Mouse (Mus musculus): ENCODE results near the gene Gm26992.
A peak's percentile ranks its signal among the peaks of the same experiment; 100 is the strongest.

Gene Gm26992

DNA sequence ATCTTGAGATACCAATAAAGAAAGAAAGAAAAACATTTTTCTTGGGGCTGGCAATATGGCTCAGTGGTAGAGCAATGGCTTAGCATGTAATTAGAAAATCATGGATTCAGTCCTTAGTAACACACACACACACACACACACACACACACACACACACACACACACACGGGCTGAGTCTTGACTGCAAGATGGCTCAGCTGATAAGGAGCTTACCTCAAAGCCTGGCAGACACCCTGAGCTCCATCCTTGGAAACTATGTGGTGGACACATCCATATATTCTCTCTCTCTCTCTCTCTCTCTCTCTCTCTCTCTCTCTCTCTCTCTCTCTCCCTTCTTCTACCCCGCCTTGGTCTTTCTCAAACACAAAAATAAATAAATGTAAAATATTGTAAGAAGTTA lies 69.0 kb downstream of the Gm26992 start:
- no peak for DNase-seq

DNA sequence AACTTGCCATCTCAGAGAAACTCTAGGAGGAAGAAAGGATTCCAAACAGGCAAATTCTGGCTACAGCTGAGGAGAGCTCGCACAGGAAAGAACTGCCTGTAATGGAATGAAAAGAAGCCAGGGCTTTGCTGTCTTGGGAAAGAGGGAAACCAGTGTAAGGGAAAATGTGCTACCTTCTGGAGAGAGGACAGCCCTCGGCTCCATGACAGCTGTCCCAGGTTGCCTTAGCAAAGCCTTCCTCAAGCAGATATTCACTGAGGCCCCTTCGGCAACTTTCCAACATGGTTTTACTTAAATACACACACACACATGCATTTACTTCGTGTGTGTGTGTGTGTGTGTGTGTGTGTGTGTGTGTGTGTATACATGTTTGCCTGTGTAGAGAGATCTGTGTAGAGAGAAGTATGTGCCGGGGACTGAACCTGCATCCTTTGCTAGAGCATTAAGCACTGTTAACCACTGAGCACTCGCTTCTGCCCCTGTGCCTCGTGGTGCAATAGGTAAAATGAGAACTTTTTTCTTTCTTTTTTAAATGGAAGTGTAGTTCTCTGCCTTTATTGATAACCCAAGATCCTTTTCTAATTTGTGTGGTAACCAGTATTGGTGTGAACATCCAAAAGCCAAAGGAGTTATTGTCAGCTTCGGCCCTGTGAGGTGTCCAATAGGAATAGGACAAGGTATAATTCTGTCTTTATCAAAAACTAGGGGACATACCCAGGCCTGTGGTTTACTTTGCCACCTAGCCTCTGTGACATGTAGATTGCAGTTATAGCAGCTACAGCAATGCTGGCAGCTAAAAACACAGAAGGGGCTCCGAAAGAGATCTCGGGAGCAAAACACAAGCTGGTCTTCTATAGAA lies 70.8 kb downstream of the Gm26992 start:
- DNase-seq: peak in 1 of 2 experiments; percentile 30

DNA sequence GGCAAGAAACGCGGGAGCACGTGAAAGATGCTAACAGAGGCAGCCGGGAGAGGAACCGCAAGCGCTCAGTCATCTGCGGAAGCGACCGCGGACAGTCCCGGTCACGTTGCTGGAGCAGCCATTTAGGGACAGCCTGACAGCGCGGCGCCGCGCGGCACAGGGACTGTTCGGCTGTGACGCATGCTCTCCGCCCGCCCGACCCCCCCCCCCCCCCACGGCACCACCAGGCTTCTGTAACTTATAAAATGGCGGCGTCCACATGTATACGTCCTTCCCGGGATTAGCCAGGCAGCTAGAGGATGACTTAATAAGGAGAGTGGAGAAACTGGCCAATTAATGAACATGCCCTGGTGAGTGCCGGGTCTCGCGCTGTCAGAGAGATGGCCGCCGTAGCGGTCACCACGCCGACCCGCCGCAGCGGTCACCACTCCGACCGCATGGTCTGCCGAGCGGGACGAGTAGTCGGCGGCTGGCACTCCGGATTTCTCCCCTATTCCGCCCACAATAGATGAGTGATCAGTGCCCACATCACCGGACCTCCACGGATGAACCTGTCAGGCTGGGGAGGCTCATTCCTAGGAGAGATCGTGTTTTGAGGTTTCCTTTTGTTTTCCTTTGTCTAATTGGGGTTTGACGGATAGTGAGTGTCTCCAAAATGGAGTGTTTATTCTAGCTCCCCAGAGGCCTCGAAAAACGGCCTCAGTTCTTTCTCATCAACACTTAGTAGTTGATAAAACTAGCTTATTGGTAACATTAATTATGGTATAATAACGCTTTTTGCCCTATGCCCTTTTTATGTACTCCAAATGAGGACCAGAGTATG lies 71.8 kb downstream of the Gm26992 start:
- DNase-seq: peak; percentile 71 to 89

DNA sequence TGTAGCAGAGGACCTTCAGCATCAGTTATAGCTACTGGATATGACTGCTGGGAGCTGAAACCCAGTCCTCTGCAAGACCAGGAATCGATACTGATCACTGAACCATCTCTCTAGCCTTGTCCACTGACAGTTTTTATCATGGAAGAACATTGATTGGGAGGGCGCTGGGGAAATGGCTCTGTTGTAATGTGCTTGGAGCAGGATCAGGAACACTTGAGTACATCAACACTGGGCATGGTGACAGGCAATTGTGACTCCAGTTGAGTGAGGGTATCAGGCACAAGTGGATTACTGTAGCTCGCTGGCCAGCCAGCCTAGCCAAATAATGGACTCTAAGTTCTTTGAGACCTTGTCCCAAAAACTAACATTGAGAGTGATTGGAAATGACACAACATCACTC lies 77.6 kb downstream of the Gm26992 start:
- no peak for DNase-seq

DNA sequence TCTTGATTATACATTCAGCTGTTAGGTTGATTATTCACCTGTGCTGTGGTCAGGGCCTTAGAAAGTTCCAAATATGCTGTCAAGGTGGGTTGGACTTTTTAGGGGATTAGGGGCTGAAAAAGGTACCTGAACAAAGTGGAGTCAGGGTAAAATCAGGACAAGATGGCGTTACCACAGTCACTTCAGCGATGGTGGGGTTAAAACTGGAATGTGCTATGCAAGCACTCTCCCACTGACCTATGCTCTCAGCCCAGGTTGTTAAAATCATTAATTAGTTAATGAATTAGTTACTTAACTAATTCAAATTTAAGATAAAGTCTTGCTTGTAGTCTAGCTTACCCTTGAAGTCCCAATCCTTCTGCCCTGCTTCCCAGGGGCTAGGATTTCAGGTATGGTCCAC lies 78.3 kb downstream of the Gm26992 start:
- no peak for DNase-seq

DNA sequence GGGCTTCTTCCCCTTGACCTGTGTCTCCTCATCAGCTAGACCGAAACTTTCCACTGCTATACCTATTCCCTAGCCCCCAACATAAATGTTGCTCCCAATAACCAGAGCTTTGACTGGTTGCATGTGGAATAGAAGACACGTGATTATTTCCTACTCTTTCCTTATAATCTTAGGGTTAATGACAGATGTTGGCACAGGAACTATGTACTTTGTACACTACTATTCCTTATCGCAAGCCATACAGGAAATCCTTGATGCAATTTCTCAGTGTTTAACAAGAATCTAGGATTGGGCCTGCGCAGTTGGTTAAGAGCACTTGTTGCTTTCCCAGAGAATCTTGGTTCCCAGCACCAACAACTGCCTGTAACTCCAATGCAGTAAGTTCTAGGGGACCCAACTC lies 86.4 kb downstream of the Gm26992 start:
- DNase-seq: no peak

DNA sequence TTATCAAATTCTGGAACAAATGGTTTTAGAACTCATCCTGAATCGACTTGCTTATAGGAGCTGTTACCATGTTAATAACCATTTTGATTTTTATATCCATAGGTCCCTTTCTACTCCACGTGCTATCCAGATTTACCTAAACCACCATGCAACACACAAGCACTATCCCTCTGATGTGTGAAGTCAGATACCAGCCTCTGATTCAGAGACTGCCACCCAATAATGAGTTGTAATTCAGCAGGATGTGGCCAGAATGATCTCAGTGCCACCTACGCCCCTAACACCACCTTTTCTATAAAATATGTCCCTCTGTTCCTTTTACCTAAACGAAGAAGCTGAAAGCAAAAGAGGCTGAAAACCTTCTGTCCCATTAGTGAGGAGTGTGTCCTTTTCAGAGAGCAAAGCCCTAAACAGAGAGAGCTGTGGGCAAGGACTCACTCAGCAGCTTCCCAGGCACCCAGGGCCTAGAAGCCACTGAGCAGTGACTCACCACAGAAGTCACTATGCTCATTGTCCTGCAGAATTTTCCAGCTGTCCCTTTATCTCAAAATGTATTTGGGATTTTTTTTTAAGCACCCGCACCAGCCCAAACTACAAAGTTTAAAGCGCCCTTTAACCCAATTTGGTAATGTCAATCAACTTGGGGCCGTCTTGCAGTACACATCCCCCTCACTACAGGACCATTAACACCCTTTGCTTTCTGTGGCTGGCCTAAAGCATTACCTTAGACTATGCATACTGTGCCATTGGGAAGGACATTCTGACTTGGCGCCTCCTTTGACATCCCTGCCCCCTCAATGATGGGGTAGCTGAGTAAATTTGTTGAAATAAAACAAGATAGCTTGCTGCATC lies 87.6 kb downstream of the Gm26992 start:
- no peak for DNase-seq

DNA sequence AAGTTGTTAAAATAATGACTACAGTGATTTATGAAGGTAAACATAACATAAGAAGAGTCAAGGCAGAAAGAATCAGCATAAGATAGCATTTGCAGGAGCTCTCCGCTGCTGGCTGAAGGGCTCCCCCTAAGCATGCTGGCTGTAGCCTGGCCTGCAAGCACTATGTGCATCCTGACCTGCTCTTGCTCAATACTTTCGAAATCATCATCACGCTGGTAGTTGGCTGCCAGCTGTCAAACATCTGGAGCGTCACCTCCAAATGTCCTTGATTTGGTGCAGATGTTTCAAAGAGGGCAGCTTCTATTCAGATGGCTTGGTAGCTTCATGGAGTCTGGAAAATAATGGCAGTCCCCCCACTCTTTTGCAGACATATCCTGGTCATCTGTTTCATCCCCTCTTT lies 93.0 kb downstream of the Gm26992 start:
- no peak for DNase-seq

DNA sequence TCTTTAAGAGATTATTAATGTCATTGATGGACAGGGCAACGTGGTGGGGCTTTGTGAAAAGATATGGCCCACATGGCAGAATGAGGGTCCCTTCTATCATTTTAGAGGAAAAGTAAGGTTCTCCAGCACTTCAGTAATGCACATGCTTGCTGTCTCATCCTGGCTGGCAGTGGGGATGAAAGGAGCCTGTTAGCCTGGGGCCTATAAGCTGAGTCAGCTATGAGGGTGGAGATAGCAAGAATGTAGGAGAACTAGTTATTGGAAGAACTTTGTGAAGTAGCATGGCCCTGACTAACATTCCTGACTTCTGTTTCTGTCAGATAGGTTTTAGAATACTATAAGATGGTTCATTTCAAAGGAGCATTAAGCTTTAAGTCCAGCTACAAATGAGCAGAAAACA lies 93.5 kb downstream of the Gm26992 start:
- no peak for DNase-seq

DNA sequence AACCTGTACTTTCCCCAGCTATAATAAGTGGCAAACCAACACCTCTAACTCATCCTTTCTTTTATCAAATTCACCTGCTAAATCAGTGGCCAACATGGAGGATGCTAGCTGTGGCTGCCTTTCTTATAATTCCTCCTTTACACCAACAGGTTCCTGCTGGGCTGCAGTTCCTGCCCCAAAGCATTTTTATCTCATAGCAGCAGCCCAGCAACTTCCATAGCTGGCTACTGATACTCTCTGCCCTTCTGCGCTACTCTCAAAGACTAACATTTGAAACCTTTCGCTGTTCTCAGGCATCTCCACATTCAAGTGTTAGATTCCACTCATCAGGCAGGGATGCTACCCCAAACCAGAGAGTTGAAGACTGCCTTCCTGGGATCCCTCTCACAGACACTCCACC lies 97.0 kb downstream of the Gm26992 start:
- DNase-seq: no peak

DNA sequence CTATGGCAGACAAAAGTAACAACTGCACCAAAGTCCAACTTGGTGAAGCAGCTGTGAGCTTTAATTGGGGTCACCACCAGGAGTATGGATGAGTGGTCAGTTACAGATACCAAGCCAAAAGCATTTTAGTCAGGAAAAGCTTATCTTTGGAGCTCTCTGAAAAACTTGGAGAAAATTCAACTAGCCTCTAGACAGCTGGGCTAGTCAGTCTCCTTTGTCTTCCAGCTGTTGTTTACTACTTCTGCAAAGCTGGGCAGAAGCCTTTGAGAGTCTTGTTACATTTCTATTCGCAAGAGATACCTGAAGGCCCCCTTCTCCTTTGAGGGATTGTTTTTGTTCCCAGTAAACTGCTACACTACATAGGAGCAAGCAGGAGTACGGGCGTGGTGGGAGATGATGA lies 97.7 kb downstream of the Gm26992 start:
- no peak for DNase-seq

DNA sequence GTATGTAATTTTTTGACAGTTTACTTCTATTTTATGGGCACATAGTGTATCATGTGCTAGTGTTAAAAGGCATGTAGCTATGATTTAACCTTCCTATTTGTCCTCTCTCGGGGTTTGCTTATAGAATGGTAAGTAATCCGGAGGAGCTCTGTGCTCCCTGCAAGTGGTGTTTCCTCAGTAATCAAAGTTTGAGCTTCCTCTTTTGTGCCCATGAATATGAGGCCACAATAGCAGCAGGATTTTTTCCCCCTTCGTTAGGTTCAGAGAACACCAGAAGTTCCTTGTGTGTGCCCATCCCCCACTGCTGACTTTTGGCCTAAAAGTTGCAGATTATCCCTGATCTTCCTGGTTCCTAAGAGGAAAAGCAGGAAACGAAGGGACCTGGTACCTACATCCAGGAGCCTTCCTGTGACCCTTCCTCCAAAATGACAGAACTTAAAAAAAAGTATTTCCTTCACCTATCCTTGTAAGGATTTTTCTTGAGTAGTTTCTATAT lies 99.5 kb downstream of the Gm26992 start:
- DNase-seq: peak in 1 of 2 experiments; percentile 29

DNA sequence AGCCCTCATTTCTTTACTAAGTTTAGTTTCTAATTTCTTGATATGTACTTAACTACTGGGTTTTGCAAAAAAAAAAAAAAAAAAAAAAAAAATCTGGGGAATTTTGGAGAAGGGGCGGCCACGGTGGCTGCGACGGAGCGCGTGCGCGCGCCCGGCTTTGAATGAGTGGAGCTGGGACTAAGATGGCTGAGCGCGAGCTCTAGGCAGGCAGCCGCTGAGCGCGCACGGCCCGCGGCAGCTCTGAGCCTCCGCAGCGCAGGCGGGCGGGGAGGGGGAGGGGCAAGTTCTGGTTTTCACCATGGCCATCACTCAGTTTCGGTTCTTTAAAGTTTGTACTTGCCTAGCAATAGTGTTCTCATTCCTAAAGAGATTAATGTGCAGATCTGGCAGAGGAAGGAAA lies 107.4 kb downstream of the Gm26992 start:
- peak; percentile 84 to 92 for DNase-seq
